Mouse (Mus musculus) E14TG2a.4 (cell line): Measurements from ENCODE around the gene Mpig6b.
A peak's percentile ranks its signal among the peaks of the same experiment; 100 is the strongest.

Experiments used
- H3K27me3 ChIP-seq: 2 replicates; pipeline ENCODE4 v1.6.1; 2014; ENCODE audit warnings: low read length, control low read depth; ENCODE audit not compliant: insufficient read depth
- H3K36me3 ChIP-seq: 2 replicates; pipeline ENCODE4 v1.6.1; 2014; ENCODE audit warnings: low read length, control low read depth; ENCODE audit not compliant: insufficient read depth
- H3K4me1 ChIP-seq: replicated peaks from 2 replicates; pipeline ENCODE4 v1.6.1; 2014; ENCODE audit warnings: low read depth, low read length, control low read depth
- H3K4me3 ChIP-seq: replicated peaks from 2 replicates; pipeline ENCODE4 v1.5.1; 2014; ENCODE audit warnings: mild to moderate bottlenecking, low read length
- H3K9me3 ChIP-seq: 2 replicates; pipeline ENCODE4 v1.6.1; 2014; ENCODE audit warnings: low read length, control low read depth
- CTCF ChIP-seq: conservative IDR thresholded peaks from 2 replicates; pipeline ENCODE4 v1.5.1; 2014; ENCODE audit warnings: low read length
- NANOG ChIP-seq: IDR thresholded peaks from 2 replicates; pipeline ENCODE4 v1.6.1; 2014; ENCODE audit warnings: borderline replicate concordance, low read length, mixed read lengths
- POU5F1 ChIP-seq: IDR thresholded peaks from 2 replicates; pipeline ENCODE4 v1.6.1; 2014; ENCODE audit warnings: low read length, borderline replicate concordance

Gene Mpig6b

DNA sequence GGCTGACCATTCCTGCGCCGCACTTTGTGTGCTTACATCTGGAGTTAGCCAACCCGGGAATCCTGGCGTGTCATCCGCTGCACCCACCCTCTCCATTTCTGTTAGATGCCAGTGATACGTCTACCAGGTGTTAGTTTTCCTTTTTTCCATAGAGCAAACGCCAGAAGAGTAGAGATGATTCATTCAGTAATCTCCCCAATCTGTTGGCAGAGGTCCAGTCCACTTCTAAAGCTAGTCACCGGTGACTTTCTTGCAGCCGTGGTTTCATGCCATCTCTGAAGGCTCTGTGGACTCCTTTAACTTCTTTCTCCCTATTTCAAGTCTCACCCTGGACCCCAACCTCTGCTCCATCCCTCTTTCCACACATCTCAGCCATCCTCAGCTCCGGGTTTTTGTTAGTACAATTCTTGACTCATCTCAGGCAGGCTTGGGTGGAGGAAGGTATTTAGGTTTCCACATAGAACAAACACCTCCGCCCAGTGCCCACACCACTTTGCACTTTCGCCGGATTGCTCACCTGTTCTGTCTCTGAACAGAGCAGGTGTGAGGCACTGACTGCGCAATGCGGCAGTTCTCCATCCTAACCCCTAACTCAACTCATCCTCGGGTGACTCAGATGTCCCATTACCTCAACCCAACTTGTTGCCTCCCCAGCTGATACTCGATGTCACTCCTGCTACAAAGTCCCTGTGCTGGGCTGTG is 2.4 kb upstream of the Mpig6b start:
- no peaks in the 10 kb centered on the region for H3K9me3 ChIP-seq
- H3K4me3 ChIP-seq: no peak overlapping the region
- peaks cover 85% of the 10 kb centered on the region for H3K4me1 ChIP-seq
- no peak for TF ChIP-seq NANOG
- no peak for TF ChIP-seq POU5F1
- TF ChIP-seq CTCF: no peak
- H3K36me3 ChIP-seq: peaks cover 2% of the 10 kb centered on the region
- peaks cover 34% of the 10 kb centered on the region for H3K27me3 ChIP-seq

DNA sequence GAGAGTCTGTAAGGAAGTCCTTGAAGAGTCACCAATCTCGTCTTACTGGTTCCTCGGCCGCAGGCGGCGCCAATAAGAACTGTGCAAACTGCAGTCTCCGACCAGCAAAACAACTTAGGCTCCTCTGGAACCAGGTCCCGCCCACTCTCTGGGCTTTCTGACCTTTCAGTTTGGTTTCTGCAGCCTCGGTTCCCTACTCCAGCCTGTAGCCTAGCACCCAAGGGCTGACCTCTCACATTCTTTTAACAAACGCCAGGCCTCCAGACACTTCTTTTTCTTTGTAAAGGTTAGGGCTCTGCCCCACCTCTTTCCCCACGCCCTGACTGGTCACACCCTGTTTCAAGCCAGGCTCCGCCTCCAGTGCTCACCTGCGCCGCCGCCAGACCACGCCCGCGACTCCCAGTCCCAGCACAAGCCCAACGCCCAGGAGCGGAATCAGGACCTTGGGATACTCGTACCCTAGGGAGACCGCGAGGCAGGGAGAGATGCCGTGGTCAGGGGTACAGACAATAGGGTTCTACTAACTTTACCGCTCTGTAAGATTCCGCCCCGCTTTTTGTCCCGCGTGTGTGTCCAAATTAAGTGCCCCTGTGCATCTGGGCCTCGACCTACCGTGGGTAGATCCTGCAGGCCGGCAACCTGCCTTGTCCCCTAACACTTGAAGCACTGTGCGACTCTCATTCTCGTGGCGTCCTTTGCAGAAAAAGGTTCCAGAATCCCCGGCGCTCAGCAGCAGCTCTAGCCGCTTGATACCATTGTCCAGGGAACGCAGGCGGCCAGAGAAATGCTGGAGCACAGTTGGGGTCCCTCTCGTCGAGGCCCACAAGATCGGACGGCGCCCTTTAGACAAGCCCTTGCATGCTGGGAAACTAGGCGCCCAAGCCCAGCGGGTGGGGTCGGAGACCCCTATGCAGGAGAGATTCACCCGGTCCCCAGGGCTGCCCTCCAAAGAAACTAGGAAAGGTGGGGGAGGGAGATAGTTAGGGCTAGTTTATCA is 735 bp downstream of the Mpig6b start, which contains the start of gene Ly6g6c:
Gene Ly6g6c, plus strand, starts transcription at position 438 of the 997 bp plus-strand sequence.
- no peak for TF ChIP-seq POU5F1
- no peak for TF ChIP-seq NANOG
- no peak for TF ChIP-seq CTCF
- H3K9me3 ChIP-seq: no peaks in the 10 kb centered on the region
- H3K4me1 ChIP-seq: peaks cover 89% of the 10 kb centered on the region
- H3K36me3 ChIP-seq: peaks cover 24% of the 10 kb centered on the region
- H3K4me3 ChIP-seq: peak within 1 kb of the TSS; percentile 76
- peaks cover 37% of the 10 kb centered on the region for H3K27me3 ChIP-seq

DNA sequence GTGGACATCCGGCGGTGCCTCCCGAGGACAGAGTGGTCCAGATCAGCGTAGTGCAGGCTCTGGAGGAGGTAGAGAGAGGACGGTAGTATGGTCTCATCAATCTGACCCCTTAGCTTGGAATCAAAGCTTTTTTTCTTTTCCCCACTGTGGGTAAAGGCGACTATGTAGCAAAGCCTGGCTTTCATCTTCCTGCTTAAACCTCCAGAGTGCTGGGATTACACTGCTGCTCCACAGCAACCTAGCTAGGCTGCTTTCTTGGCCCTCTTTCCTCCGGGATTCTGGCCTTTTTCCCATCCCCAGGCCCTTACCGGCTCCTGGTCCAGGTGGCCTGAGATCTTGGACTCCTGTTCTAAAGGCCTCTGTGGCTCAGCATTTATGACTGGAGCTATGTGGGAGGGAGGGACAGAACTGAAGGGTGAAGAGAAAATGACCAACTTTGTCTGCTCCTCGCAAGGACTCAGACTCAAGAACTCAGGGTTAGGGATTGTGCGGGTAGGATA is 1.6 kb downstream of the Mpig6b start:
- Histone ChIP-seq H3K4me1 (peaks cover 87% of the 10 kb centered on the region), H3K36me3 (peaks cover 26% of the 10 kb centered on the region), H3K27me3 (peaks cover 40% of the 10 kb centered on the region), H3K9me3 (no peaks in the 10 kb centered on the region), H3K4me3 (peak overlapping the region; percentile 76)
- TF ChIP-seq POU5F1 (no peak), CTCF (no peak), NANOG (no peak)

DNA sequence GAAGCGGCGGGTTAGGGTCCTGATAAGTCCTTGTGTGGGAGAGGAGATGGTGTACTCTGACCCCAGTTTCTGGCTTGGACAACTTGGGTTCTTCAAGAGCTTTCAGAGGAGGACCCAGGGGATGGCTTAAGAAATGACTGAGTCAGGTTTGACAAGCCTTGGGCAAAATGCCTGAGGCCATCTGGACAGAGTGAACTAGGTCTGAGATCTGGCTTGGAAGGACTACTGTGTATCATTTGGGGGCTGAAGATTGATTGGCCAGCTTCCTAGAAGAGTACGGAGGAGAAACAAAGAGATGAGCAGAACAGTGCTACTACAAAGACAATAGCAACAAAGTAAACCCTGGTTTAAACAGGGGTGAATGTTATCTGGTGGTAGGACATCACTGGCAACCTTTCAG is 2.5 kb downstream of the Mpig6b start:
- TF ChIP-seq CTCF: no peak
- TF ChIP-seq POU5F1: no peak
- TF ChIP-seq NANOG: no peak
- peaks cover 32% of the 10 kb centered on the region for H3K27me3 ChIP-seq
- no peaks in the 10 kb centered on the region for H3K9me3 ChIP-seq
- H3K4me3 ChIP-seq: 0 out of 2 replicates have a peak overlapping the region, but pooled peaks have one; percentile 4
- H3K36me3 ChIP-seq: peaks cover 29% of the 10 kb centered on the region
- peaks cover 81% of the 10 kb centered on the region for H3K4me1 ChIP-seq

DNA sequence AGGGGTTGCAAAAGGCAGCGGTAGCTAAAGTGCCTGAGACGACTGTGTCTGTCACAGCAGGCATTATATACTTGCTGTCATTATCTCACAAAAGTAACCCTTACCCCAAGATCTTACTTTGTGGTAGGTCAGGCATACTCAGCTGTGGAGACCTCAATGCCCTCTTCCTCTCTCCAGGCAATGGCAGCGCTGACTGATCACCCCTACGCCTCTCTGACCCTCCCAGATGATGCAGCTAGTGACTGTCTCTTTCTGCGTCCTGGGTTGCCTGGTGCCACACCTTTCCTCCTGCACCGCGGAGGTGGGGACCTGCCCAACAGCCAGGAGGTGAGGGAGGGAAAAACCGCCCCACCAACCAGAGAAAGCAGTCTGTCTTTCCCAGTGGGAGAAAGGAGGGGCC is 4.7 kb downstream of the Mpig6b start:
- peaks cover 49% of the 10 kb centered on the region for H3K36me3 ChIP-seq
- no peaks in the 10 kb centered on the region for H3K9me3 ChIP-seq
- peak overlapping the region; percentile 92 for H3K4me3 ChIP-seq
- TF ChIP-seq POU5F1: no peak
- H3K4me1 ChIP-seq: peaks cover 75% of the 10 kb centered on the region
- H3K27me3 ChIP-seq: peaks cover 10% of the 10 kb centered on the region

DNA sequence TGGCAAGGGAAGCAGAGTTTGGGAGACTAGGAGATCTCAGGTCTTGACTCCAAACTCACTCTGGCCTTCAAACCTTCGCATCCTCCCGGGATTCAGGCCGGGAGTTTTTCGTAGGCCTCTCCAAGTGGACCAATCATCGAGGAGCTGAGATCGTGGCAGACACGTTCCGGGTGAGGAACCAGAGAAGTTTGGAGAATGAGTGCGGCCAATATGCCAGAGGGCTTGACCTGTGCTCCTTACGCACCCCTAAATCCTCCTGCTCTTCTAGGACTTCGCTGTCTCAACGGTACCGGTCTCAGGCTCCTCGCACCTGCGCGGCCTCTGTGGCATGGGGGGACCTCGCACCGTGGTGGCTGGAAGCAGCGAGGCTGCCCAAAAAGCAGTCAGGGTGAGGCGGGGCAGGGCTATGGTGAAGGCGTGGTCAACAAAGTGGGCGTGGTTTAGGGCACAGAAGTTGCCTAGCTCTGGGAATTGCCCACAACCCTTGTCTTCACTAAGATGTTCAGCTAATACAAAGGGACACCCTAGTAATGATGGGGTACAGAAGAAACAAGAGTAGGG is 5.2 kb downstream of the Mpig6b start:
- Histone ChIP-seq H3K9me3 (no peaks in the 10 kb centered on the region), H3K4me1 (peaks cover 76% of the 10 kb centered on the region), H3K27me3 (peaks cover 9% of the 10 kb centered on the region), H3K4me3 (peak overlapping the region; percentile 92), H3K36me3 (peaks cover 54% of the 10 kb centered on the region)
- no peak for TF ChIP-seq CTCF
- no peak for TF ChIP-seq NANOG
- TF ChIP-seq POU5F1: no peak

DNA sequence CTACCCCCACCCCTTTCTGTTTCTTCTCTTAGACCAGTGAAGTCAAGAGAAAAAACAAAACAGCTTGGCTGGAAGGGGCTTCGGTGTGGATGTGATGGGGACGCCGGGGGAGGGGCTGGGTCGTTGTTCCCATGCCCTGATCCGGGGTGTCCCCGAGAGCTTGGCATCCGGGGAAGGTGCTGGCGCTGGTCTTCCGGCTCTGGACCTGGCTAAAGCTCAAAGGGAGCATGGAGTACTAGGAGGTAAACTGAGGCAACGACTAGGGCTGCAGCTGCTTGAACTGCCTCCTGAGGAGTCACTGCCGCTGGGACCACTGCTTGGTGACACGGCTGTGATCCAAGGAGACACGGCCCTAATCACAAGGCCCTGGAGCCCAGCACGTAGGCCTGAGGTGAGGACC is 5.9 kb downstream of the Mpig6b start:
- Histone ChIP-seq H3K4me3 (peak overlapping the region; percentile 92), H3K27me3 (peaks cover 6% of the 10 kb centered on the region), H3K4me1 (peaks cover 75% of the 10 kb centered on the region), H3K9me3 (no peaks in the 10 kb centered on the region), H3K36me3 (peaks cover 62% of the 10 kb centered on the region)
- no peak for TF ChIP-seq POU5F1
- no peak for TF ChIP-seq NANOG
- TF ChIP-seq CTCF: no peak
